Mouse (Mus musculus) ES-Bruce4 (cell line): Measurements from ENCODE around the gene Clptm1. TPM values are rescaled to one million over a fixed set of nuclear protein-coding genes. Genes with fewer than 3 reads are reported as not detected.
A peak's percentile ranks its signal among the peaks of the same experiment; 100 is the strongest.
"Not testable (repeated sequence)": the region's sequence is repeated elsewhere in the genome, so short reads cannot be mapped to it uniquely, and the experiment has no call there.

Experiments
- H3K27ac ChIP-seq: 2 replicates; pipeline ENCODE4 v1.5.1; 2012; ENCODE audit warnings: low read length, inconsistent platforms; ENCODE audit not compliant: insufficient read depth
- H3K27me3 ChIP-seq: 2 replicates; pipeline ENCODE4 v1.6.1; 2012; ENCODE audit warnings: mild to moderate bottlenecking, low read length, inconsistent platforms; ENCODE audit not compliant: control insufficient read depth, poor library complexity, insufficient read depth, severe bottlenecking
- H3K36me3 ChIP-seq: 2 replicates; pipeline ENCODE4 v1.6.1; 2012; ENCODE audit warnings: inconsistent platforms, mild to moderate bottlenecking, low read length, moderate library complexity; ENCODE audit not compliant: control insufficient read depth, poor library complexity, insufficient read depth, severe bottlenecking
- H3K4me1 ChIP-seq: one replicate; pipeline ENCODE4 v1.8.1; 2011; ENCODE audit warnings: low read length; ENCODE audit not compliant: control insufficient read depth, insufficient read depth
- H3K4me3 ChIP-seq: 2 replicates; pipeline ENCODE4 v1.5.1; 2011; ENCODE audit warnings: low read depth, mild to moderate bottlenecking, low read length
- H3K9ac ChIP-seq: 2 replicates; pipeline ENCODE4 v1.6.1; 2012; ENCODE audit warnings: low read depth, mild to moderate bottlenecking, inconsistent platforms; ENCODE audit not compliant: poor library complexity, severe bottlenecking
- H3K9me3 ChIP-seq: replicated peaks from 2 replicates; pipeline ENCODE4 v1.6.1; 2012; ENCODE audit warnings: mild to moderate bottlenecking, low read length, inconsistent platforms; ENCODE audit not compliant: control insufficient read depth, poor library complexity, insufficient read depth, severe bottlenecking
- CTCF ChIP-seq: IDR thresholded peaks from one replicate; pipeline ENCODE4 v1.8.1; 2011; ENCODE audit warnings: low read depth, low read length
- EP300 ChIP-seq: IDR thresholded peaks from 2 replicates; pipeline ENCODE4 v1.6.1; 2011; ENCODE audit warnings: low read depth, low read length; ENCODE audit not compliant: insufficient read depth
- POLR2A ChIP-seq: IDR thresholded peaks from one replicate; pipeline ENCODE4 v1.8.1; 2011; ENCODE audit warnings: low read length; ENCODE audit not compliant: insufficient read depth
- polyA plus RNA-seq: library from polyadenylated mRNA; stranded (reverse); fragments of >200 nt; gene quantifications from 2 replicates; pipeline ENCODE4 v1.2.4, GENCODE M21; 2011; ENCODE audit warnings: low read depth; ENCODE audit not compliant: missing spikeins, insufficient read depth, insufficient read length

Gene Clptm1
- polyA plus RNA-seq, 1 experiment, result 52.7 TPM

GRCm38 (mm10) chr7:19688611-19689010 lies 23.8 kb upstream of the Clptm1 start:
- no peaks in the 10 kb centered on the region for H3K36me3 ChIP-seq

GRCm38 (mm10) chr7:19688101-19688500 lies 23.3 kb upstream of the Clptm1 start:
- TF ChIP-seq EP300, result no peak
- TF ChIP-seq POLR2A, result no peak
- TF ChIP-seq CTCF, result no peak
- no peak overlapping the region for H3K4me3 ChIP-seq
- no peaks in the 10 kb centered on the region for H3K27me3 ChIP-seq
- no peaks in the 10 kb centered on the region for H3K9me3 ChIP-seq
- H3K9ac ChIP-seq, result no peak overlapping the region
- H3K36me3 ChIP-seq, result no peaks in the 10 kb centered on the region
- peak overlapping the region; percentile 99 for H3K27ac ChIP-seq
- H3K4me1 ChIP-seq, result peaks cover 9% of the 10 kb centered on the region

More at GRCm38 (mm10) chr7:19688611-19689010, 23.8 kb upstream of the Clptm1 start:
- H3K27ac ChIP-seq, result 0 out of 2 replicates have a peak overlapping the region, but pooled peaks have one; percentile 13
- H3K4me1 ChIP-seq, result peaks cover 7% of the 10 kb centered on the region
- H3K9ac ChIP-seq, result no peak overlapping the region
- H3K9me3 ChIP-seq, result no peaks in the 10 kb centered on the region
- H3K27me3 ChIP-seq, result no peaks in the 10 kb centered on the region
- no peak for TF ChIP-seq EP300
- TF ChIP-seq POLR2A, result no peak
- TF ChIP-seq CTCF, result no peak
- no peak overlapping the region for H3K4me3 ChIP-seq

- H3K9me3 ChIP-seq, H3K36me3 ChIP-seq, H3K4me3 ChIP-seq, H3K4me1 ChIP-seq, H3K27me3 ChIP-seq: not testable (repeated sequence)
- Histone ChIP-seq H3K9ac (peak overlapping the region; percentile 15; the same call in 1 of the 2 replicates), H3K27ac (peak overlapping the region; percentile 99)
These were observed 22.2 kb upstream of the Clptm1 start for GRCm38 (mm10) chr7:19686927-19687583.

DNA sequence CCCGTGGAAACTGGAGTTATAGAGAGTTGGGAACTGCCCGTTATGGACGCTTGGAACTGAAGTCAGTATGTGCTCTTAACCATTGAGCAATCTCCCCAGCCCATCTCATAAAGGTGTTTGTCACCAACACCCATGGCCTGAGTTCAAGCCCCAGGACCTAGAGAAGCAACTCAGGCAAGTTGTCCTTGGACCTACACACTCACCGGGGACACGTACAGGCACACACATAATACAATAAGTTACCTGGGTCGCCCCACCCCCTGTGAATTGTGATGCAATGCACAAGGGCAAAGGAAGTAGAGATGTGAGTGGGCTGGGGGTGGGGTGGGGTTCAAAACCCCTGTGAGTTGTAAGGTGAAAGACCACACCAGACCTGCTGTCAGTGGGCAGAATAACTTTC lies 21.7 kb upstream of the Clptm1 start:
- peak overlapping the region; percentile 99 for H3K27ac ChIP-seq
- H3K27me3 ChIP-seq, result no peaks in the 10 kb centered on the region
- H3K9me3 ChIP-seq, result no peaks in the 10 kb centered on the region
- peak; percentile 17 for TF ChIP-seq POLR2A
- TF ChIP-seq EP300, result peak; percentile 95
- TF ChIP-seq CTCF, result no peak
- H3K36me3 ChIP-seq, result no peaks in the 10 kb centered on the region
- no peak overlapping the region for H3K4me3 ChIP-seq
- peaks cover 10% of the 10 kb centered on the region for H3K4me1 ChIP-seq
- peak overlapping the region; percentile 15; the same call in 1 of the 2 replicates for H3K9ac ChIP-seq

DNA sequence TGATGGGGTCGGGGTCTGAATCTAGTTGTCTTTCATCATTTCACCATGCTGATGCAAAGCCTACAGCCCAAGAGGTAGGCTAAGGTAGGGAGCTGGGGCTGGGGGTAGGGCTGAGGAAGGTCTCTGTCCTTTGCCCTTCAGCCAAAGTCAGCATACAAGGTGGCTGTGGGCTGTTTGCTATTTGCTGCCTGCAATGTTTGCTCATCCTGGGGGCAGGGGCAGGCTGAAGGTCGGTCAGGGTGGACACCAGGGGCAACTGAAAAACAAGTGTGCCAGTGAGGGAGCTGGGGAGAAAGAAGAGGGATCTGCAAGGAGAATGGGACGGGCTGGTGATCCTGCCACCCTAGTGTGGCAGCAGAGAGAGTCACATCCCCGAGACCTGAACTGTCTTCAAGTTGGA lies 20.5 kb upstream of the Clptm1 start:
- Histone ChIP-seq H3K27me3 (no peaks in the 10 kb centered on the region), H3K9me3 (no peaks in the 10 kb centered on the region), H3K9ac (0 out of 2 replicates have a peak overlapping the region, but pooled peaks have one; percentile 8), H3K36me3 (no peaks in the 10 kb centered on the region), H3K27ac (peak overlapping the region; percentile 99), H3K4me3 (no peak overlapping the region), H3K4me1 (peaks cover 10% of the 10 kb centered on the region)
- TF ChIP-seq EP300 (peak; percentile 80), CTCF (no peak)

DNA sequence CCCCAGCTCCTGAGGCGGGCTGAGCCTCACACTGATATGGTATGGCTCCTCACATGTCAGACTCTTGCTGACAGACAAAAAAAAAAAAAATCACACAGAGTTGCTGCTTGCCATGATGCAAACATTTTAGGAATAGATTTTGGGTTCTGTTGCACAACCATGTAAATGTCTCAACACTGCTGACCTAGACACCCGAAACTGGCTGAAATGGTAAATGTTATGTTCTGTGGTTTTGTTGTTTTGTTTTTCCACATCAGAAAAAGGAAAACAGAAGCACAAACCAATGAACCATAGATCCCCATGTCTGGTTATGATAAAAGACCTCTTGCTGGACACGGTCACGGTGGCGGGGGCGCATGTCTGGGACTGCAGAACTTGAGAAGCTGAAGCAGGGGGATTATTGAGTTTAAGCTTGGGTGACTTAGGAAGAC lies 19.0 kb upstream of the Clptm1 start:
- Histone ChIP-seq H3K27ac (peak overlapping the region; percentile 21), H3K4me3 (no peak overlapping the region)
- TF ChIP-seq POLR2A (no peak), EP300 (no peak), CTCF (no peak)

More for the DNA sequence above, 19.0 kb upstream of the Clptm1 start:
- Histone ChIP-seq H3K9me3 (no peaks in the 10 kb centered on the region), H3K36me3 (no peaks in the 10 kb centered on the region), H3K4me1 (peaks cover 9% of the 10 kb centered on the region), H3K27me3 (no peaks in the 10 kb centered on the region), H3K9ac (no peak overlapping the region)
